Mouse (Mus musculus) cerebellum, adult 2 months (tissue): ENCODE results near the gene Cldn14.

Experiments
- CTCF ChIP-seq: fragments of 200-500 bp; IDR thresholded peaks from 2 replicates; pipeline ENCODE4 v1.5.1; 2011; ENCODE audit warnings: low read depth, mild to moderate bottlenecking, control low read depth, low read length, moderate library complexity, borderline replicate concordance; ENCODE audit not compliant: insufficient read depth
- POLR2A ChIP-seq: fragments of 200-500 bp; IDR thresholded peaks from 2 replicates; pipeline ENCODE4 v1.6.1; 2011; ENCODE audit warnings: low read length, control low read depth, borderline replicate concordance; ENCODE audit not compliant: insufficient read depth

DNA sequence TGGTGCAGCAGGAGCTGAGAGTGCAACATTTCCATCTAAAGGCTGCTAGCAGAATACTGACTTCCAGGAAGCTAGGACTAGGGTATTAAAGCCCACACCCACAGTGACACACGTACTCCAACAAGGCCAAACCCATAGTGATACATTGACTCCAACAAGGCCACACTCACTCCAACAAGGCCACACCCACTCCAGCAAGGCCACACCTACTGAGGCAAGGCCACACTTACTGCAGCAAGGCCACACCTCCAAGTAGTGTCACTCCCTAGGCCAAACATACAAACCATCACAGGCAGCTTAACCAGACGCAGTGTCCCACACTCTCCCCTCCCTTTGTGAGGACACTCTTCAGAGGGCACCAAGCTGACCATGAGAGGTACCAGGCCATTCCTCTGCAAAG, 29.3 kb downstream of the Cldn14 start:
- TF ChIP-seq CTCF (no peak), POLR2A (no peak)
